Comparison of ENCODE assay signal across 14 mouse cellular contexts in genomic region chr14:45442781-45443560, GRCm38 (mm10). TPM values are rescaled to one million over a fixed set of nuclear protein-coding genes. Genes with fewer than 3 reads are reported as not detected.
DNase-seq lines count a peak whose midpoint lies in the region; ATAC-seq and TF ChIP-seq lines count a peak whose summit lies in the region.
"Had no signal": no experiment of that assay in that cellular context is flagged by ENCODE, and none has a peak within 500 bp of the region (broad histone marks: within the 10 kb centered on the region; RNA-seq: fewer than 3 reads in every experiment).

No protein-coding gene starts in this region.

- H3K4me2 ChIP-seq in lung, postnatal 0 days (replicated peaks; ENCODE audit: low read depth, low read length): no peak overlapping the region
- no peak overlapping the region for H3K4me2 ChIP-seq in intestine, embryonic 15.5 days (replicated peaks)
- H3K4me2 ChIP-seq in liver, embryonic 12.5 days: no peak overlapping the region
- H3K4me2 ChIP-seq: hindbrain, embryonic 15.5 days; limb, embryonic 15.5 days had no signal

- no peak for TF ChIP-seq CTCF in lung, postnatal 0 days (IDR thresholded peaks at IDR 0.05)

- DNase-seq in heart, adult 11 months: peak; percentile 91
- DNase-seq in heart, embryonic 10.5 days (ENCODE audit: low spot score): no peak
- DNase-seq in lung, postnatal 0 days (ENCODE audit: low spot score): peak; percentile 60
- DNase-seq in lung, postnatal 36 days: no peak
- DNase-seq in liver: no peak
- DNase-seq: cerebellum, adult 18-20 months; gastrocnemius, postnatal 25 days; kidney, adult 9 months; midbrain, embryonic 14.5 days had no signal

- H3K27me3 ChIP-seq in heart, embryonic 10.5 days (ENCODE audit: insufficient read depth, poor library complexity, severe bottlenecking): no peaks in the 10 kb centered on the region
- no peaks in the 10 kb centered on the region for H3K27me3 ChIP-seq in lung, postnatal 0 days (replicated peaks; ENCODE audit: insufficient read depth, low read length)
- no peaks in the 10 kb centered on the region for H3K27me3 ChIP-seq in intestine, embryonic 15.5 days (replicated peaks)
- H3K27me3 ChIP-seq in liver, embryonic 12.5 days (replicated peaks): no peaks in the 10 kb centered on the region
- H3K27me3 ChIP-seq: hindbrain, embryonic 15.5 days; limb, embryonic 15.5 days had no signal

- peaks cover 24% of the 10 kb centered on the region for H3K4me1 ChIP-seq in heart, embryonic 10.5 days
- peaks cover 5% of the 10 kb centered on the region; the same call in 1 of the 2 replicates for H3K4me1 ChIP-seq in lung, postnatal 0 days (ENCODE audit: insufficient read depth, low read depth, low read length)
- H3K4me1 ChIP-seq in intestine, embryonic 15.5 days (replicated peaks): 0 out of 2 replicates have a peak, but pooled peaks cover 12% of the 10 kb centered on the region
- H3K4me1 ChIP-seq in liver, embryonic 12.5 days: peaks cover 32% of the 10 kb centered on the region
- H3K4me1 ChIP-seq: hindbrain, embryonic 15.5 days had no signal

- 58% methylated on average over 12 of the region's 12 CpGs for WGBS in heart, embryonic 10.5 days
- WGBS in lung, postnatal 0 days: 45% methylated on average over 12 of the region's 12 CpGs
- 47% methylated on average over 12 of the region's 12 CpGs for WGBS in intestine, embryonic 15.5 days
- WGBS in liver, embryonic 12.5 days (ENCODE audit: insufficient replicate concordance): 49% methylated on average over 12 of the region's 12 CpGs

- no peak overlapping the region for H3K9ac ChIP-seq in lung, postnatal 0 days (replicated peaks; ENCODE audit: low read depth)
- H3K9ac ChIP-seq in intestine, embryonic 15.5 days: no peak overlapping the region
- no peak overlapping the region for H3K9ac ChIP-seq in liver, embryonic 12.5 days
- H3K9ac ChIP-seq: hindbrain, embryonic 15.5 days; limb, embryonic 15.5 days had no signal

- H3K4me3 ChIP-seq in heart, embryonic 10.5 days: no peak overlapping the region
- no peak overlapping the region for H3K4me3 ChIP-seq in lung, postnatal 0 days (ENCODE audit: low read depth, low read length)
- no peak overlapping the region for H3K4me3 ChIP-seq in intestine, embryonic 15.5 days (replicated peaks)
- no peak overlapping the region for H3K4me3 ChIP-seq in liver, embryonic 12.5 days
- H3K4me3 ChIP-seq: hindbrain, embryonic 15.5 days; limb, embryonic 15.5 days had no signal

- no peak for TF ChIP-seq EP300 in lung, postnatal 0 days (IDR thresholded peaks at IDR 0.05)

- no peaks in the 10 kb centered on the region for H3K9me3 ChIP-seq in heart, embryonic 10.5 days
- no peaks in the 10 kb centered on the region for H3K9me3 ChIP-seq in lung, postnatal 0 days (ENCODE audit: low read length)
- no peaks in the 10 kb centered on the region for H3K9me3 ChIP-seq in intestine, embryonic 15.5 days
- H3K9me3 ChIP-seq in liver, embryonic 12.5 days (replicated peaks): no peaks in the 10 kb centered on the region
- H3K9me3 ChIP-seq: hindbrain, embryonic 15.5 days; limb, embryonic 15.5 days had no signal

- no peaks in the 10 kb centered on the region for H3K36me3 ChIP-seq in heart, embryonic 10.5 days
- no peaks in the 10 kb centered on the region for H3K36me3 ChIP-seq in lung, postnatal 0 days (ENCODE audit: insufficient read depth, low read length)
- H3K36me3 ChIP-seq in intestine, embryonic 15.5 days: no peaks in the 10 kb centered on the region
- H3K36me3 ChIP-seq in liver, embryonic 12.5 days: no peaks in the 10 kb centered on the region
- H3K36me3 ChIP-seq: hindbrain, embryonic 15.5 days; limb, embryonic 15.5 days had no signal

- H3K27ac ChIP-seq in heart, embryonic 10.5 days: no peak overlapping the region; the same call in 1 of the 2 replicates
- H3K27ac ChIP-seq in lung, postnatal 0 days (ENCODE audit: low read length): peak overlapping the region; percentile 15; the same call in 1 of the 2 replicates
- peak overlapping the region; percentile 38; the same call in 1 of the 2 replicates for H3K27ac ChIP-seq in intestine, embryonic 15.5 days
- H3K27ac ChIP-seq in liver, embryonic 12.5 days: no peak overlapping the region
- H3K27ac ChIP-seq: hindbrain, embryonic 15.5 days; limb, embryonic 15.5 days had no signal

- ATAC-seq in lung, postnatal 0 days: peak; percentile 49
- ATAC-seq in intestine, embryonic 15.5 days: peak; percentile 52
- ATAC-seq in activated CD4-positive, CD25-positive, alpha-beta regulatory T cell, adult 4 months: no peak
- no peak for ATAC-seq in liver, embryonic 12.5 days

RNA-seq across cellular contexts. Expression of gene Gnpnat1, which starts 38.3 kb away (rescaled TPM):
- polyA plus RNA-seq in heart, embryonic 10.5 days (2016; fragmentation: Nextera tagmentation; extraction: Ambion mirVana): 34.9 and 54.4 TPM in 2 replicates
- polyA plus RNA-seq in lung, postnatal 0 days (2015; fragmentation: Nextera tagmentation; extraction: Ambion mirVana): 32.2 and 33.9 TPM in 2 replicates
- polyA plus RNA-seq in intestine, embryonic 15.5 days (2015; fragmentation: Nextera tagmentation; extraction: Ambion mirVana): 60.0 and 69.2 TPM in 2 replicates
- polyA plus RNA-seq in activated CD4-positive, CD25-positive, alpha-beta regulatory T cell, adult 4 months (2017; shearing (Covaris generic)): 10 to 100 TPM; 57.6 to 71.0 TPM
- 33.3 and 35.4 TPM in 2 replicates for polyA plus RNA-seq in liver, embryonic 12.5 days (2016; fragmentation: Nextera tagmentation; extraction: Ambion mirVana)

Comparison
In these comparisons a context has a peak if more than half of its experiments do, and no peak if none do; other contexts are left out.
1. DNase-seq: peak in heart, adult 11 months (single experiment) and lung, postnatal 0 days (single experiment); none in heart, embryonic 10.5 days (single experiment), lung, postnatal 36 days (single experiment) and liver (single experiment).
2. H3K27ac ChIP-seq: peak in lung, postnatal 0 days (single experiment) and intestine, embryonic 15.5 days (single experiment); none in heart, embryonic 10.5 days (single experiment) and liver, embryonic 12.5 days (single experiment).
3. ATAC-seq: peak in lung, postnatal 0 days (single experiment) and intestine, embryonic 15.5 days (single experiment); none in activated CD4-positive, CD25-positive, alpha-beta regulatory T cell, adult 4 months (single experiment) and liver, embryonic 12.5 days (single experiment).